Mouse (Mus musculus): ENCODE results near the gene Itga9. TPM values are rescaled to one million over a fixed set of nuclear protein-coding genes. Genes with fewer than 3 reads are reported as not detected.

Gene Itga9
- polyA plus RNA-seq, 1 experiment from 2014 or later = 12.6 TPM

DNA sequence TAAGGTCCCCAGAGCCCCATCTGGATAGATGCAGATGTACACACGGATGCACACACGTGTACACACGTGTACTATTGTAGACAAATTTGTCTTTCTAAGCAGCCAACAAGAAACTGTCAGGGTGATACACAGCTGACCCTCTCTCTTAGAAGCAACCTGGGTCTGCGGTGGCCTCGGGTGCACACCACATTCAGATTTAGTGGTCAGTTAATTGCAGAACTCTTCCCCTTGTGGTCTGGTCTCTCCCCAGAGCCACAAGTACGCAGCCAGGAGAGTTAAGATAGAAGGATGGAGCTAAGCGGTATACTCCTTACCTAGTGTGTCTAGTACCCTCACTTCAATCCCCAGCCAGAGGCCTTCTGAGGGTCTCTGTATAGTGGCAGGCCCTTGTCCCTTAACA, 276.7 kb downstream of the Itga9 start:
- DNase-seq (ENCODE audit: low spot score) (no peak), ATAC-seq (replicated peaks; ENCODE audit: low FRiP score, low TSS enrichment, low read depth) (no peak)
- Histone ChIP-seq H3K4me3 (ENCODE audit: low read depth, low read length) (no peak overlapping the region), H3K27ac (ENCODE audit: low read depth) (no peak overlapping the region), H3K9ac (ENCODE audit: low read length) (no peak overlapping the region), H3K36me3 (ENCODE audit: control insufficient read depth, insufficient read depth, low read length) (no peaks in the 10 kb centered on the region; the same call in 1 of the 2 replicates), H3K4me1 (replicated peaks; ENCODE audit: control insufficient read depth, insufficient read depth, low read length) (no peaks in the 10 kb centered on the region), H3K27me3 (replicated peaks; ENCODE audit: control insufficient read depth, insufficient read depth, low read length) (no peaks in the 10 kb centered on the region), H3K4me2 (ENCODE audit: low read length) (no peak overlapping the region), H3K9me3 (ENCODE audit: control insufficient read depth, low read length) (no peaks in the 10 kb centered on the region)
- 94% methylated on average over 7 of the region's 7 CpGs for WGBS

DNA sequence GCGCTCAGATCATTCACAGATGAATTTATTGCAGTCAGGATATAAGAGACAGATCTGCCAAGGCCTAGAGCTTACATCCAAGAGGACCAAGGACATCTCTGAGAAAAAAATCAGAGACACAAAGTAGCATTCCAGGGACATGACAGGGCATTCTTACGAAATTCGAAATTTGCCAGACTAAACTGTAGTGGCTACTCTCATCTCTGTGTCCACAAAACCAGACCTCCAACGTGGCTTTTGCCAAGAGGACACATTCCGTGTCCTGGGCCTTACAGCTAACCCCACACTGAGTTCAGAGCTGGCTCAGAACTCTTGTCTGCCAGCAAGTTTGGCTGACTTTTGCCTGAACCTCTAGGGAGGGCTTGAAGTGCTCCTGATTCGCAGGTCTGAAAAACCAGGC, 279.3 kb downstream of the Itga9 start:
- Histone ChIP-seq H3K4me1 (replicated peaks; ENCODE audit: control insufficient read depth, insufficient read depth, low read length) (peaks cover 3% of the 10 kb centered on the region), H3K27me3 (replicated peaks; ENCODE audit: control insufficient read depth, insufficient read depth, low read length) (no peaks in the 10 kb centered on the region), H3K36me3 (ENCODE audit: control insufficient read depth, insufficient read depth, low read length) (no peaks in the 10 kb centered on the region; the same call in 1 of the 2 replicates), H3K4me2 (ENCODE audit: low read length) (no peak overlapping the region), H3K9me3 (ENCODE audit: control insufficient read depth, low read length) (no peaks in the 10 kb centered on the region), H3K4me3 (ENCODE audit: low read depth, low read length) (no peak overlapping the region), H3K9ac (ENCODE audit: low read length) (no peak overlapping the region), H3K27ac (ENCODE audit: low read depth) (no peak overlapping the region)
- ATAC-seq (replicated peaks; ENCODE audit: low FRiP score, low TSS enrichment, low read depth) (no peak), DNase-seq (ENCODE audit: low spot score) (no peak)
- WGBS = 73% methylated on average over 6 of the region's 6 CpGs

- no peak overlapping the region for H3K27ac ChIP-seq (ENCODE audit: low read depth)
- no peaks in the 10 kb centered on the region for H3K9me3 ChIP-seq (ENCODE audit: control insufficient read depth, low read length)
- no peaks in the 10 kb centered on the region; the same call in 1 of the 2 replicates for H3K36me3 ChIP-seq (ENCODE audit: control insufficient read depth, insufficient read depth, low read length)
- no peak overlapping the region for H3K9ac ChIP-seq (ENCODE audit: low read length)
- ATAC-seq (replicated peaks; ENCODE audit: low FRiP score, low TSS enrichment, low read depth) = no peak
- 87% methylated on average over 7 of the region's 7 CpGs for WGBS
- no peaks in the 10 kb centered on the region for H3K27me3 ChIP-seq (replicated peaks; ENCODE audit: control insufficient read depth, insufficient read depth, low read length)
- DNase-seq (ENCODE audit: low spot score) = no peak
- H3K4me2 ChIP-seq (ENCODE audit: low read length) = no peak overlapping the region
- H3K4me1 ChIP-seq (replicated peaks; ENCODE audit: control insufficient read depth, insufficient read depth, low read length) = peaks cover 15% of the 10 kb centered on the region
- no peak overlapping the region for H3K4me3 ChIP-seq (ENCODE audit: low read depth, low read length)
Measured at GRCm38 (mm10) chr9:118887201-118887600, 280.7 kb downstream of the Itga9 start.

GRCm38 (mm10) chr9:118887734-118888133, 281.2 kb downstream of the Itga9 start:
- H3K4me3 ChIP-seq (ENCODE audit: low read depth, low read length) = no peak overlapping the region
- H3K4me2 ChIP-seq (ENCODE audit: low read length) = no peak overlapping the region
- H3K27ac ChIP-seq (ENCODE audit: low read depth) = no peak overlapping the region
- H3K4me1 ChIP-seq (replicated peaks; ENCODE audit: control insufficient read depth, insufficient read depth, low read length) = peaks cover 18% of the 10 kb centered on the region
- no peaks in the 10 kb centered on the region for H3K27me3 ChIP-seq (replicated peaks; ENCODE audit: control insufficient read depth, insufficient read depth, low read length)
- no peak overlapping the region for H3K9ac ChIP-seq (ENCODE audit: low read length)
- no peak for ATAC-seq (replicated peaks; ENCODE audit: low FRiP score, low TSS enrichment, low read depth)
- H3K36me3 ChIP-seq (ENCODE audit: control insufficient read depth, insufficient read depth, low read length) = no peaks in the 10 kb centered on the region; the same call in 1 of the 2 replicates
- 93% methylated on average over 8 of the region's 8 CpGs for WGBS
- DNase-seq (ENCODE audit: low spot score) = no peak
- no peaks in the 10 kb centered on the region for H3K9me3 ChIP-seq (ENCODE audit: control insufficient read depth, low read length)

GRCm38 (mm10) chr9:118890149-118890548, 283.7 kb downstream of the Itga9 start:
- H3K4me1 ChIP-seq (replicated peaks; ENCODE audit: control insufficient read depth, insufficient read depth, low read length) = peaks cover 18% of the 10 kb centered on the region
- 80% methylated on average over 4 of the region's 4 CpGs for WGBS
- DNase-seq (ENCODE audit: low spot score) (no peak), ATAC-seq (replicated peaks; ENCODE audit: low FRiP score, low TSS enrichment, low read depth) (no peak)
- no peak overlapping the region for H3K9ac ChIP-seq (ENCODE audit: low read length)
- H3K9me3 ChIP-seq (ENCODE audit: control insufficient read depth, low read length) = no peaks in the 10 kb centered on the region
- no peaks in the 10 kb centered on the region; the same call in 1 of the 2 replicates for H3K36me3 ChIP-seq (ENCODE audit: control insufficient read depth, insufficient read depth, low read length)
- H3K27ac ChIP-seq (ENCODE audit: low read depth) = no peak overlapping the region
- H3K4me2 ChIP-seq (ENCODE audit: low read length) = no peak overlapping the region
- H3K4me3 ChIP-seq (ENCODE audit: low read depth, low read length) = no peak overlapping the region
- no peaks in the 10 kb centered on the region for H3K27me3 ChIP-seq (replicated peaks; ENCODE audit: control insufficient read depth, insufficient read depth, low read length)

DNA sequence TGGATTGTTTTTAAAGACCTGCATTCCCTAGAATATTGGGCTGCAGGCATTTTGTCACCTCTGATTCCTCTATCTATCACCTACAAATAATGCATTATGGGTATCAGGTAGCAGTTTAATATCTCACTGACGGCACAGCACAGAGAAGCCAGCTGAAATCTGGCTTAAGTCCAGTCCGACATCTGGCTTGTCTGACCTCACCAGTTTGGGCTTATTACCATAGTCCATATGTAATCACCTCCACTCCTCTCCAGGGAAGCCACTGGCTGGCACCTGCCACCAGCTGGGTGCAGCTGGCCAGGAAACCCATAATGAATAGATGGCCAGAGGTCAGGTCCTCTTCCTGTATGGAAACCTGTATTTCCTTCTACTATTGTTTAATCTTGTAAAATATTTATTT, 284.2 kb downstream of the Itga9 start:
- Histone ChIP-seq H3K27me3 (replicated peaks; ENCODE audit: control insufficient read depth, insufficient read depth, low read length) (no peaks in the 10 kb centered on the region), H3K4me1 (replicated peaks; ENCODE audit: control insufficient read depth, insufficient read depth, low read length) (peaks cover 18% of the 10 kb centered on the region), H3K9me3 (ENCODE audit: control insufficient read depth, low read length) (no peaks in the 10 kb centered on the region), H3K4me2 (ENCODE audit: low read length) (no peak overlapping the region), H3K27ac (ENCODE audit: low read depth) (no peak overlapping the region), H3K9ac (ENCODE audit: low read length) (no peak overlapping the region), H3K4me3 (ENCODE audit: low read depth, low read length) (no peak overlapping the region), H3K36me3 (ENCODE audit: control insufficient read depth, insufficient read depth, low read length) (no peaks in the 10 kb centered on the region; the same call in 1 of the 2 replicates)
- 45% methylated on average over 2 of the region's 2 CpGs for WGBS
- no peak for DNase-seq (ENCODE audit: low spot score)
- ATAC-seq (replicated peaks; ENCODE audit: low FRiP score, low TSS enrichment, low read depth) = no peak

DNA sequence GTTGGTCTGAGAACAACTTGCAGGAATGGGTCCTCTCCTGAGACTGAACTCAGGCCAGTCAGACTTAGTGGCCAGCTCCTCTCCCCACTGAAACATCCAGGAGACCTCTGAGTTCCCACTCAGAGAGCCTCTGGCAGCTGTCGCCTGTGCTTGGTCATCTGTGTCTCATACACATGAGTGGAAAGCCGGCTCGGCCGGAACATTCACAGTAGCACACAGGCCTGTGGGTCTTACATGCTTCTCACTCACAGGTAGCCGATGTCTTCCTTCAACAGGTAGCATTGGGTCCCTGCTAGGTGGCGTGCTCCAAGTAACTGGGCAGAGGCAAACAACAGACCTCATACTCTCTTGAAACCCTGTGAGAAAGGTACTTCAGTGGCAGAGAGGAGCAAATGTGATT, 284.6 kb downstream of the Itga9 start:
- Histone ChIP-seq H3K4me2 (ENCODE audit: low read length) (no peak overlapping the region), H3K27ac (ENCODE audit: low read depth) (peak overlapping the region; percentile 54; the same call in 1 of the 2 replicates), H3K4me1 (replicated peaks; ENCODE audit: control insufficient read depth, insufficient read depth, low read length) (peaks cover 18% of the 10 kb centered on the region), H3K4me3 (ENCODE audit: low read depth, low read length) (no peak overlapping the region), H3K9ac (ENCODE audit: low read length) (no peak overlapping the region), H3K36me3 (ENCODE audit: control insufficient read depth, insufficient read depth, low read length) (no peaks in the 10 kb centered on the region; the same call in 1 of the 2 replicates), H3K27me3 (replicated peaks; ENCODE audit: control insufficient read depth, insufficient read depth, low read length) (no peaks in the 10 kb centered on the region), H3K9me3 (ENCODE audit: control insufficient read depth, low read length) (no peaks in the 10 kb centered on the region)
- WGBS = 74% methylated on average over 6 of the region's 6 CpGs
- ATAC-seq (replicated peaks; ENCODE audit: low FRiP score, low TSS enrichment, low read depth) = no peak
- DNase-seq (ENCODE audit: low spot score) = no peak

DNA sequence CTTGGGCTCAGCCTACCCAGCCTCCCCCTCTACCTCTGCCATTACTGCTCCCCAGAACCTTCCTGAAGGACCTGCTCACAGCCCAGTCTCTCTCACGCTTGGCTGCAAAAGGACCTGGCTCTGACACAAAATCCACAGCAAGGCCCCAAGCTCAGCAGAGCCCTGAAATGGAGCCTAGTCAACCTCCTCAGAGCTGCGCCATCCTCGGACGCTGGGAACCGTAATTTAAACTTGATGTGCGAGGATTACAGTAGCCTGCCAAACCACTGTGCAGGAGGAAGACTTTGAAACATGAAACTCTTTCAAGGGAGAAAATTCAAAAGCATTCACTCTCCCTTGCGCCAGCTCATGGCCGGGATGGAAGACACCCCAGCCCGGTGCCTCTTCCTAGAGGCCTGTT, 285.1 kb downstream of the Itga9 start:
- ATAC-seq (replicated peaks; ENCODE audit: low FRiP score, low TSS enrichment, low read depth) (0 out of 2 replicates have a peak, but pooled peaks have one; percentile 7), DNase-seq (ENCODE audit: low spot score) (no peak)
- Histone ChIP-seq H3K9ac (ENCODE audit: low read length) (no peak overlapping the region), H3K27ac (ENCODE audit: low read depth) (peak overlapping the region; percentile 54; the same call in 1 of the 2 replicates), H3K4me1 (replicated peaks; ENCODE audit: control insufficient read depth, insufficient read depth, low read length) (peaks cover 18% of the 10 kb centered on the region), H3K9me3 (ENCODE audit: control insufficient read depth, low read length) (no peaks in the 10 kb centered on the region), H3K36me3 (ENCODE audit: control insufficient read depth, insufficient read depth, low read length) (no peaks in the 10 kb centered on the region; the same call in 1 of the 2 replicates), H3K27me3 (replicated peaks; ENCODE audit: control insufficient read depth, insufficient read depth, low read length) (no peaks in the 10 kb centered on the region), H3K4me2 (ENCODE audit: low read length) (no peak overlapping the region), H3K4me3 (ENCODE audit: low read depth, low read length) (no peak overlapping the region)
- 50% methylated on average over 9 of the region's 9 CpGs for WGBS

GRCm38 (mm10) chr9:118895101-118895500, 288.6 kb downstream of the Itga9 start:
- Histone ChIP-seq H3K4me2 (ENCODE audit: low read length) (no peak overlapping the region), H3K4me1 (replicated peaks; ENCODE audit: control insufficient read depth, insufficient read depth, low read length) (peaks cover 22% of the 10 kb centered on the region), H3K9me3 (ENCODE audit: control insufficient read depth, low read length) (no peaks in the 10 kb centered on the region), H3K36me3 (ENCODE audit: control insufficient read depth, insufficient read depth, low read length) (peaks cover 7% of the 10 kb centered on the region), H3K4me3 (ENCODE audit: low read depth, low read length) (no peak overlapping the region), H3K9ac (ENCODE audit: low read length) (no peak overlapping the region), H3K27ac (ENCODE audit: low read depth) (no peak overlapping the region), H3K27me3 (replicated peaks; ENCODE audit: control insufficient read depth, insufficient read depth, low read length) (no peaks in the 10 kb centered on the region)
- DNase-seq (ENCODE audit: low spot score) (no peak), ATAC-seq (replicated peaks; ENCODE audit: low FRiP score, low TSS enrichment, low read depth) (no peak)
- 72% methylated on average over 2 of the region's 2 CpGs for WGBS
